Mouse (Mus musculus) liver, adult 2 months (tissue): ENCODE results near the gene Prg2.

ENCODE experiments used
- CTCF ChIP-seq: fragments of 200-500 bp; IDR thresholded peaks from 2 replicates; pipeline ENCODE4 v1.5.1; 2011; ENCODE audit warnings: low read depth, low read length, control low read depth
- POLR2A ChIP-seq: fragments of 200-500 bp; IDR thresholded peaks from 2 replicates; pipeline ENCODE4 v1.6.1; 2011; ENCODE audit warnings: low read length, control low read depth; ENCODE audit not compliant: insufficient read depth; ENCODE audit errors: extremely low read depth

DNA sequence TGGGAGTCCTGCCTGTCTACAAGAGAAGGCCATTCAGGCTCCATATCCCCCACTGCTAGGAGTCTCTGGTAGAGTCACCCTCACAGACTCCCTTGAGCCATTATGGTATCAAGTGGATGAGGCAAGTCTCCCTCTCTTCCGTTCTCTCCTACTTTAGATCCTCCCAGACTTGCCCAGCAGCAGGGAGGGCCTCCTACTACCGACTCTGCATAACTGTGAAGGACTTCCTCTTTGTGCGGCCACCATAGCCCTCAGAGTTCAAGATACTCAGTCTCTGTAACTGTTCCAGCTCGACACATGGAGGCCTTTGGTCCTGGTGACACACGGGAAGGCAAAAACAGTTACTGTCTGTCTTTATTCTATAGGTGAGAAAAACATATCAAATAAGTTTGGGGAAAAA is 47.0 kb downstream of the Prg2 start:
- TF ChIP-seq CTCF (no peak), POLR2A (no peak)
